Mouse (Mus musculus) forebrain, embryonic 11.5 days (tissue): Measurements from ENCODE around the gene Srek1ip1. TPM values are rescaled to one million over a fixed set of nuclear protein-coding genes. Genes with fewer than 3 reads are reported as not detected.

Experiments
- ATAC-seq: fragments of 200-750 bp; cut with Nextera tagmentation; replicated peaks from 2 replicates; pipeline ENCODE4 v1.8.0; 2017; ENCODE audit warnings: moderate TSS enrichment; ENCODE audit not compliant: low FRiP score
- DNase-seq: peaks from one replicate; pipeline ENCODE4 v3.0.0-alpha.2; 2017; ENCODE audit warnings: low spot score
- H3K27ac ChIP-seq: fragments of 300-500 bp; sonication (generic); 2 replicates; pipeline ENCODE4 v1.5.1; 2014; ENCODE audit warnings: low read depth, low read length
- H3K27me3 ChIP-seq: fragments of 300-500 bp; sonication (generic); 2 replicates; pipeline ENCODE4 v1.6.1; 2014; ENCODE audit warnings: mild to moderate bottlenecking, low read length, mixed read lengths; ENCODE audit not compliant: control insufficient read depth, insufficient read depth
- H3K36me3 ChIP-seq: fragments of 300-500 bp; sonication (generic); 2 replicates; pipeline ENCODE4 v1.6.1; 2014; ENCODE audit warnings: mild to moderate bottlenecking, low read length, moderate library complexity, mixed read lengths; ENCODE audit not compliant: control insufficient read depth, insufficient read depth
- H3K4me1 ChIP-seq: fragments of 300-500 bp; sonication (generic); replicated peaks from 2 replicates; pipeline ENCODE4 v1.6.1; 2014; ENCODE audit warnings: low read length, mixed read lengths; ENCODE audit not compliant: control insufficient read depth, insufficient read depth
- H3K4me2 ChIP-seq: fragments of 300-500 bp; sonication (generic); 2 replicates; pipeline ENCODE4 v1.6.1; 2014; ENCODE audit warnings: low read depth, mild to moderate bottlenecking, low read length, moderate library complexity, mixed read lengths; ENCODE audit not compliant: severe bottlenecking
- H3K4me3 ChIP-seq: fragments of 300-500 bp; sonication (generic); 2 replicates; pipeline ENCODE4 v1.5.1; 2014; ENCODE audit warnings: low read depth, low read length
- H3K9ac ChIP-seq: fragments of 300-500 bp; sonication (generic); 2 replicates; pipeline ENCODE4 v1.6.1; 2014; ENCODE audit warnings: low read length
- H3K9me3 ChIP-seq: fragments of 300-500 bp; sonication (generic); 2 replicates; pipeline ENCODE4 v1.6.1; 2016; ENCODE audit warnings: low read length, mixed read lengths; ENCODE audit not compliant: control insufficient read depth
- WGBS: fragments of 180-500 bp; shearing (Covaris S2); extraction: QIAGEN DNeasy Blood & Tissue Kit; methylation state at CpG from one replicate; pipeline ENCODE4 v1.1.7; 2014; 5-methylcytosine and 5-hydroxymethylcytosine counted together
- polyA plus RNA-seq: library from polyadenylated mRNA; unstranded; fragments of >200 nt; fragmentation: Nextera tagmentation; extraction: Ambion mirVana; gene quantifications from 2 replicates; pipeline ENCODE4 v1.2.1, GENCODE M21; 2014

Srek1ip1 gene
- polyA plus RNA-seq, 1 experiment from 2014 or later, result 20.3 TPM

DNA sequence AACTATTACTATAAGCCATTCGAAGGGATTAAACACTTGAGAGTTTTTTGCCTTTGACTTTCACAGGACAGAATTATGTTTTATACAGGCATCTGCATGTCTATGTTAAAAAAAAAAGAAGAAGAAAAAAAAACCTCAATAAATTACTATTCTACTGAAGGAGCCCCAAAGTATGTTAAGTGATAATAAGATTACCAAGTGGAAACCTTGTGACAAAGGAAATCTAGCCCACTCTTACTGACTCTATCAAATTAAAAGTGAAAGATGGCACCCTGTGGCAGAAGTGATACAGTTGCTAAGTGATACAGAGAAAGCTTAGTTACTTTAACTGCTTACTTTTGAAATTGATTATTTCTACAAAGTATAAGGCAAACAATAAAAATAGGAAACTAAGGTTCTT, 29.6 kb downstream of the Srek1ip1 start:
- WGBS, result 84% methylated on average over 1 of the region's 1 CpGs
- H3K4me3 ChIP-seq, result no peak overlapping the region

DNA sequence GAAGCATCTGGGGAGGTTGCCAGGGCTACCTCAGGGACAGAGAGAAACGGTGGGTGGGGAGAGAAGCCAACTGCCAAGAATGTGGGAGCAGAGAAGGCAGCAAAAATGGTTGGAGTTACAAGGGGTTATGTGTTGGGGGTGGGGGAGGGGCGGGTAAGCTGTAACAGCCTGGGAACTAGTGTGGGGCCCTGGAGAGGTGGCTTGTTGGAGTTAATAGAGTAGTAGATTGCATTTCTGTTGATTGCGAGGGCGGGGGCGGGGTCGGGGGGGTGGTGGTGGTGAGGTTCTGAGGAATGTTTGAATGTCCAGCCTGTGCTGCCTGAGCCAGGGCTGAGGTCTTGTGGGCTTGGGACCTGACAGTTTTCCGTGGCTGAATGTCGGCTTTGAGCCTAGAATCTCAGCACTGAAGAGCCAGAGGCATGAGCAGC, 30.1 kb downstream of the Srek1ip1 start:
- Histone ChIP-seq H3K27me3 (no peaks in the 10 kb centered on the region), H3K9me3 (no peaks in the 10 kb centered on the region), H3K4me3 (no peak overlapping the region), H3K27ac (no peak overlapping the region), H3K36me3 (no peaks in the 10 kb centered on the region; the same call in 1 of the 2 replicates), H3K9ac (no peak overlapping the region), H3K4me1 (peaks cover 2% of the 10 kb centered on the region; the same call in 1 of the 2 replicates), H3K4me2 (no peak overlapping the region)
- 32% methylated on average over 8 of the region's 8 CpGs for WGBS
- ATAC-seq (0 out of 2 replicates have a peak, but pooled peaks have one; percentile 21), DNase-seq (peak; percentile 55)

More for the DNA sequence above, 29.6 kb downstream of the Srek1ip1 start:
- no peaks in the 10 kb centered on the region; the same call in 1 of the 2 replicates for H3K36me3 ChIP-seq
- H3K27ac ChIP-seq, result no peak overlapping the region
- no peak for ATAC-seq
- no peaks in the 10 kb centered on the region for H3K9me3 ChIP-seq
- no peak overlapping the region for H3K4me2 ChIP-seq
- peaks cover 2% of the 10 kb centered on the region; the same call in 1 of the 2 replicates for H3K4me1 ChIP-seq
- H3K9ac ChIP-seq, result no peak overlapping the region
- H3K27me3 ChIP-seq, result no peaks in the 10 kb centered on the region
- DNase-seq, result no peak

DNA sequence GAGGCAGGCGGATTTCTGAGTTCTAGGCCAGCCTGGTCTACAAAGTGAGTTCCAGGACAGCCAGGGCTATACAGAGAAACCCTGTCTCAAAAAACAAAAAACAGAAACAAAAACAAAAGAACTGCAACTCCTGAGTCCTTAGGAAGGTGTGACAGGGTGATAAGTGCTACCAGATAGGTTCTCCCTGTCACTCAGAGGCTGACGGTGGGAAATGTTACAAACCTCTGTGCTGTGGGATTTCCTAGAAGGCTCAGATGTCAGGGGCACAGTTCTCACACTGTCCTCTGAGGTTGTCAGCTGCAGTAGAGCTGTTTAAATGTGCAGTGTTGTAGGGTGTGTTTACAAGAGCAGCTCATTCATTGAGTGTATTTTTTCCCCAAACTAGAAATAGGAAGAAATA, 33.2 kb downstream of the Srek1ip1 start:
- ATAC-seq (no peak), DNase-seq (no peak)
- Histone ChIP-seq H3K9me3 (no peaks in the 10 kb centered on the region), H3K27me3 (no peaks in the 10 kb centered on the region), H3K4me2 (no peak overlapping the region), H3K9ac (no peak overlapping the region), H3K4me1 (no peaks in the 10 kb centered on the region), H3K4me3 (no peak overlapping the region), H3K27ac (no peak overlapping the region), H3K36me3 (peaks cover 8% of the 10 kb centered on the region)
- 86% methylated on average over 2 of the region's 2 CpGs for WGBS

DNA sequence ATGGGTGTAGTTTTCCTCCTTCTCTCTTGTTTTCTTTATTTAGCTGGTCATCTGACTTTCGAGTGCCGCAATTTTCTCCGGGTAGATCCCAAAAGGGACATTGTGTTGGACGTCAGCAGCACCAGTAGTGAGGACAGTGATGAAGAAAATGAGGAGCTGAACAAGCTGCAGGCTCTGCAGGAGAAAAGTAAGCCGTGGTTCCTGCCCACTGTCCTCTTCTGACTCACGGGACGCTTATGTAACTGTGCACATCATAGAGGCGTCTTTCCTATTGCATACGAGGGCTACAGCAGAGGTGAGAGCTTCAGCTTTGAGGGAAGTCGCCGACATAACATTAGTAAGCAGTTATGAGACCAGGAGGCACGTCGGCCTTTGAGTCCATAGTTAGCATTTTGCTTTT, 40.5 kb downstream of the Srek1ip1 start:
- no peak for DNase-seq
- no peak for ATAC-seq
- H3K4me1 ChIP-seq, result no peaks in the 10 kb centered on the region
- no peaks in the 10 kb centered on the region for H3K9me3 ChIP-seq
- no peak overlapping the region for H3K4me2 ChIP-seq
- no peak overlapping the region for H3K9ac ChIP-seq
- H3K27me3 ChIP-seq, result no peaks in the 10 kb centered on the region
- 93% methylated on average over 13 of the region's 13 CpGs for WGBS
- peaks cover 5% of the 10 kb centered on the region for H3K36me3 ChIP-seq
- H3K4me3 ChIP-seq, result no peak overlapping the region
- H3K27ac ChIP-seq, result no peak overlapping the region

DNA sequence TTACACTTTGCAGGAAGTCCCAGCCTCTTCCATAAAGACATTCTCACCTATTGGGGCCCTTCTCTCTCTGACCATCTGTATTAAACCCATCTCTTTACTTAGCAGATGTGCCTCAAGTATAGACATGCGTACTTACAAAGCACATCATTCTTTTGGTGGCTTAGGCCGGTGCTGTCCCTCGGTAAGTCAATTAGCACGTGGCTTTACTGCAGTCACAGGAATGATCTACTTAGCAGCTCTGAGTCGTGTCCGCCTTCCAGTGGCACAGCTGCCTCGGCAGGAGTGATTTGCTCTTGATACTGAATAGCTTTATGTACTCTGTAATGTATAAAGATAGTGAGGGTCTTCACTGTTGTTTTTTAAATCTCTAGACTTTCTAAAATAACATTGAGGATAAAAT, 45.3 kb downstream of the Srek1ip1 start:
- no peaks in the 10 kb centered on the region; the same call in 1 of the 2 replicates for H3K36me3 ChIP-seq
- no peaks in the 10 kb centered on the region for H3K4me1 ChIP-seq
- H3K27me3 ChIP-seq, result no peaks in the 10 kb centered on the region
- DNase-seq, result no peak
- H3K4me2 ChIP-seq, result no peak overlapping the region
- no peak overlapping the region for H3K4me3 ChIP-seq
- no peak for ATAC-seq
- H3K27ac ChIP-seq, result no peak overlapping the region
- no peaks in the 10 kb centered on the region for H3K9me3 ChIP-seq
- H3K9ac ChIP-seq, result no peak overlapping the region
- 73% methylated on average over 7 of the region's 7 CpGs for WGBS

DNA sequence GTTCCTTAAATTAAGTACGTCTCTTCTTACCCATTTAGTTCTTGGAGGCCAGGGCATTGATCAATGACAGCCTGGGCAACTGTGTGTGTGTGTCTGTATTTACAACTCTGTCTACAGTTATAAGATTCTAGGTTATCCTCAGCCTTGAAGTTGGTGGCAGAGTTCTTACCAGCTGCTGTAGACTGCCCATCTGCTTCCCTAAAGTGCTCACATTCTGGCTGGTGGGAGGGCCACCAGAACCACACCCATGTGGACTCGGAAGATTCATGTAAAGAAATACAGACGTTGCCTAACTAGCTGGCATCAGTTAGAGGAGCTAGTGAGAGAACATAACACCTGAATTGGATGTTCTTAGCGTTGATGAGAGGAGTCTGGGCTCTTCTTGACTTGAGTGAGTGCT, 49.7 kb downstream of the Srek1ip1 start:
- Histone ChIP-seq H3K27me3 (no peaks in the 10 kb centered on the region), H3K27ac (no peak overlapping the region), H3K4me2 (no peak overlapping the region), H3K4me3 (no peak overlapping the region), H3K9ac (no peak overlapping the region), H3K4me1 (no peaks in the 10 kb centered on the region), H3K36me3 (no peaks in the 10 kb centered on the region), H3K9me3 (no peaks in the 10 kb centered on the region)
- DNase-seq (no peak), ATAC-seq (no peak)
- 77% methylated on average over 4 of the region's 4 CpGs for WGBS

DNA sequence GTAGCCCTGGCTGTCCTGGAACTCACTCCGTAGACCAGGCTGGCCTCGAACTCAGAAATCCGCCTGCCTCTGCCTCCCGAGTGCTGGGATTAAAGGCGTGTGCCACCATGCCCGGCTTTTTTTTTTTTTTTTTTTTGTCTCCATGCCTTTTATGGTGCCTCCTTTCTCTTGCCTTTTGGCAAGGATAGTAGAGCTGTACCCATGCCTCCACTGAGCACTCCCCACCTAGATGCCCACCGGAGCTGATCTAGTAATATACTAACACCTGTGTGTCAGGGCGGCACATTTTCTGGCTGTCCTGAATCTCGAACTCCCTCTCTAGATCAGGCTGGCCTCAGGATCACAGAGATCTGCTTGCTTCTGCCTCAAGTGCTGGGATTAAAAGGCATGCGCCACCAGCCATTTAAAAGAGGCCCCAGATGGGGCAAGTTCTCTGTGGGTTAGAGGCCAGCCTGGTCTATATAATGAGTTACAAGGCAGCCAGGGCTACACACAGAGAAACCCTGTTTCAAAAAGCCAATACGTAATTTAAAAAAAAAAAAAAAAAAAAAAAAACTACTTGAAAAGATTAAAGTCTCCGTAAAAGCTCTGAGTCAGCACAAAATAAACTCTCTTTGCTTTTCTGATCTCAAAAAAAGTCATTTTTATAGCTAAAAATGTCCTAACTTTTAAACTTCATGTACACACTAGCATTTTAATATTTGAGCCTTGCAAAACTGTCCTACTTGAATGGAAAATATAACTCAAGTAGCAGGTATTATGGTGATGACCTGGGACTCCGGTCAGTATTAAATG, 51.2 kb downstream of the Srek1ip1 start:
- H3K4me3 ChIP-seq, result no peak overlapping the region
- WGBS, result 88% methylated on average over 8 of the region's 13 CpGs
- no peak overlapping the region for H3K27ac ChIP-seq
- H3K27me3 ChIP-seq, result no peaks in the 10 kb centered on the region
- H3K4me1 ChIP-seq, result no peaks in the 10 kb centered on the region
- H3K4me2 ChIP-seq, result no peak overlapping the region
- H3K36me3 ChIP-seq, result no peaks in the 10 kb centered on the region
- H3K9me3 ChIP-seq, result no peaks in the 10 kb centered on the region
- no peak for ATAC-seq
- DNase-seq, result no peak
- H3K9ac ChIP-seq, result no peak overlapping the region

DNA sequence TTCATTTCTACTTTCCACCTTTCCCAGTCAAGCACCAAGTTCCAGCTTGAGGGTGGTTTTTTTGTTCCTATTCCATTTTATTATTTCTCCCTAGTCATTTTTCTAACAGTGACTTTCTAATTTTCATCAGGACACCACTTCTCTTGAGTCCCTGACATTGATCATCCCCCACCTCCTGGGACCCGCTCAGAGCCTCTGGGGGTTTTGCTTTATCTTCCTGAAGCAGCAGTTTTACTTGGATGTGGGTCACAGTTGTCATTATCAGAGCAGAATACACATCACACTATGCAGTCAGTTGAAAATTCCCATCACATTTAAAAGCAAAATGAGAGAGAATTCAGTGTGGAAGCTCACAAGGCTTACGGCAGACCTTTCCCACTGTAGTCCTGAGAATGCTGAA, 61.4 kb downstream of the Srek1ip1 start:
- Histone ChIP-seq H3K27me3 (no peaks in the 10 kb centered on the region), H3K27ac (no peak overlapping the region), H3K4me2 (no peak overlapping the region), H3K9ac (no peak overlapping the region), H3K36me3 (no peaks in the 10 kb centered on the region), H3K4me3 (no peak overlapping the region), H3K4me1 (no peaks in the 10 kb centered on the region), H3K9me3 (no peaks in the 10 kb centered on the region)
- no peak for ATAC-seq
- WGBS, result 89% methylated on average over 2 of the region's 2 CpGs
- DNase-seq, result no peak
